Mouse (Mus musculus) C2C12 (cell line): Measurements from ENCODE around the gene Xylt2. TPM values are rescaled to one million over a fixed set of nuclear protein-coding genes. Genes with fewer than 3 reads are reported as not detected.
A peak's percentile ranks its signal among the peaks of the same experiment; 100 is the strongest.
"Not testable (repeated sequence)": the region's sequence is repeated elsewhere in the genome, so short reads cannot be mapped to it uniquely, and the experiment has no call there.

ENCODE experiments used
- H3K27me3 ChIP-seq: one replicate; pipeline ENCODE4 v1.6.1; 2011; ENCODE audit not compliant: control insufficient read depth, insufficient read depth, insufficient read length
- H3K36me3 ChIP-seq: one replicate; pipeline ENCODE4 v1.6.1; 2011; ENCODE audit not compliant: control insufficient read depth, insufficient read depth
- H3K4me3 ChIP-seq: one replicate; pipeline ENCODE4 v1.5.1; 2011; ENCODE audit warnings: mild to moderate bottlenecking, control low read depth; ENCODE audit not compliant: poor library complexity, insufficient read depth, severe bottlenecking
- H3K79me2 ChIP-seq: one replicate; pipeline ENCODE4 v1.6.1; 2011; ENCODE audit not compliant: control insufficient read depth, insufficient read depth
- H3K79me3 ChIP-seq: one replicate; pipeline ENCODE4 v1.6.1; 2011; ENCODE audit warnings: low read depth, control low read depth
- H3ac ChIP-seq: one replicate; pipeline ENCODE3; 2011; ENCODE audit warnings: low read depth; ENCODE audit not compliant: control insufficient read depth, insufficient read length
- CEBPB ChIP-seq: IDR thresholded peaks from one replicate; pipeline ENCODE4 v1.6.1; 2011; ENCODE audit warnings: low read depth, mild to moderate bottlenecking, control low read depth, moderate library complexity
- CTCF ChIP-seq: IDR thresholded peaks from one replicate; pipeline ENCODE4 v1.5.1; 2011; ENCODE audit not compliant: control insufficient read depth, insufficient read depth, insufficient read length
- FOSL1 ChIP-seq: IDR thresholded peaks from one replicate; pipeline ENCODE4 v1.8.0; 2011; ENCODE audit warnings: mild to moderate bottlenecking, low read length; ENCODE audit not compliant: poor library complexity, insufficient read depth, severe bottlenecking
- MAX ChIP-seq: IDR thresholded peaks from one replicate; pipeline ENCODE4 v1.6.1; 2011; ENCODE audit warnings: mild to moderate bottlenecking, control low read depth
- MYOD1 ChIP-seq: IDR thresholded peaks from one replicate; pipeline ENCODE4 v1.6.1; 2011; ENCODE audit warnings: low read depth; ENCODE audit not compliant: control insufficient read depth, insufficient read length
- MYOG ChIP-seq: IDR thresholded peaks from one replicate; pipeline ENCODE4 v1.6.1; 2011; ENCODE audit not compliant: control insufficient read depth, insufficient read length; ENCODE audit errors: extremely low read depth
- USF1 ChIP-seq: IDR thresholded peaks from one replicate; pipeline ENCODE4 v1.6.1; 2011; ENCODE audit warnings: low read depth, mild to moderate bottlenecking, control low read depth, moderate library complexity
- polyA plus RNA-seq: library from polyadenylated mRNA; unstranded; fragments of >200 nt; fragmentation: generic; extraction: Trizol; gene quantifications from one replicate; pipeline ENCODE4 v1.2.1, GENCODE M21; 2012; ENCODE audit warnings: missing spikeins

The Xylt2 gene
- polyA plus RNA-seq, 1 experiment: 10.4 TPM

DNA sequence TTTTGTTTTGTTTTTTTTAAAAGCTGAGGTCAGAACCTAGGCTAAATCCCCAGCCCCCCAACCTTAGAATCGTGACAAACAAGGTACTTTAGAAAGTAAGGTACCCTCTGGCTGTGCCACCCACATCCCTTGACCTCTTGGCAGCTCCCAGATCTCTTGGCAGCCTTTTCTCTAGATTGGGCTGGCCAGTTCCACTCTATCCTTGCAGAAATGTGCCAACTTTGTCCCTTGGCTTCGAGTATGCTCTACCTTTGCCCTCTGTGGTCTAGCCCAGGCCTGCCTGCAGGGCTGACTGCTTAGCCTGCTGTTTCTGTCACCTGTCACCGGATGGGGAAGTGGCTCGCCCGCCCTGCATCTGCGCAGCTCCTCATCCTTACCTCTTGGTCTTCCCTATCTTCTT, 12.0 kb downstream of the Xylt2 start:
- Histone ChIP-seq H3K36me3 (peaks cover 29% of the 10 kb centered on the region), H3K79me2 (no peaks in the 10 kb centered on the region)
- no peak for TF ChIP-seq MYOG
- no peak for TF ChIP-seq CEBPB

DNA sequence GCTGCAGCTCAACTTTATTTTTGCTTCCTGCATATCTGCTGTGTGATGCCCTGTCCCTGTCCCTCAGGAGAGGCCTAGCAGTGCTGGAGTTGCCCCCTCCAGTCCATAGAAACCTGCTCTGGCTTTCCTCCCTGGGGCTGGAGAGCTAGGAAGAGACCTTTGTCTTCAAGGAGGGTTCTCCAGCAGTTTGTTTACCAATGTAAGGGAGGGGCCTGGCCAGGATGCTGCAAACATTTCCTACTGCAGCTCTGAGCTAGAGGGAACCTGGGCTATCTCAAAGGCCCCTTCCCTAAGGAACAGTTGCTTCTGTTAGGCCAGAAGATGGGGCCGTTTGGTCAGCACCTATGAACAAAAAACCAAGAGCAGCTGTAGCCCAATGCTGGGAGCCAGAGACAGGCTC, 16.0 kb downstream of the Xylt2 start:
- Histone ChIP-seq H3ac (no peak overlapping the region), H3K79me2 (no peaks in the 10 kb centered on the region), H3K27me3 (no peaks in the 10 kb centered on the region), H3K4me3 (no peak overlapping the region), H3K79me3 (no peaks in the 10 kb centered on the region), H3K36me3 (peaks cover 48% of the 10 kb centered on the region)
- TF ChIP-seq USF1: no peak
- TF ChIP-seq MAX: no peak
- TF ChIP-seq MYOG: no peak
- TF ChIP-seq FOSL1: no peak
- no peak for TF ChIP-seq MYOD1
- TF ChIP-seq CTCF: no peak
- TF ChIP-seq CEBPB: no peak

More for the DNA sequence above, 12.0 kb downstream of the Xylt2 start:
- no peak overlapping the region for H3ac ChIP-seq
- H3K27me3 ChIP-seq: no peaks in the 10 kb centered on the region
- H3K79me3 ChIP-seq: no peaks in the 10 kb centered on the region
- no peak overlapping the region for H3K4me3 ChIP-seq

DNA sequence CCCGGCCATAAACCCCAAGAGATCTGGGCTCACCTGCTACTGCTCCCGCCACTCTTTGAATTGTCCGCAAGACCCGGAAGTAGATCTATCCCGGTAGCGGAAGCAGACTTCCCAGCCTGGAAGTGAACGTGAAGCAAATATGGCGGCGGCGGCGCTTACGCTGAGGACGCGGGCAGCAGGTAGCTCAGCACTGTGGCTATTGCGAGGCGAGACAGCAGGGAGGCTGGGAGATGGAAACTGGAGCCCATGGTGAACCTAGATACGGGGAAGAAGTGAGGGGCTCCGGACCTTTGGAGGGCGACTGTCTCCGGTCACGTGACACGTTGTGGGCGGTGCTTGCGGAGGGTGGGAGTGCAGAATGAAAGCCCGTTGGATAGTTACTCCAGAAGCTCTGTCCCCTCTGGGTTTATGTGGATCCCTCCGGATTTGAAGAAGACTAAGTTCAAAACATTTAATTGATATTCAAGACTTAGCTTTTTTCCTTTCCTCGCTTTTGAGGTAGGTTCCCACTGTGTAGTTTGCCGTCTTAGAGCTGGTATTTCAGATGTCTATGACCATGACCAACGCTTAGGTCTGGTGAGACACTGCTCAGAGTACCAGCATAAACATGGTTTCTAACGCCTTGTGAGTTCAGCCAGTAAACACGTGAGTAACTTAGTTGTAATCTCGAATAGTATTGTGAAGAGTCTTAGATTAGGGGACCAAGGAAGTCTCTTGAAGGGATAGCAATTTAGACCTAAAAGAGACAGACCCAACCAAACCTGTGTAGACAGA, 23.5 kb downstream of the Xylt2 start, which contains the start of the genes Mrpl27 and Eme1:
TSS of gene Mrpl27 (plus strand) at position 105 of the 774 bp plus-strand sequence.
TSS of gene Eme1 (minus strand) at position 302 of the 774 bp plus-strand sequence.
- TF ChIP-seq MYOD1: peak; percentile 21
- no peak for TF ChIP-seq MAX
- peak; percentile 98 for TF ChIP-seq USF1
- no peak for TF ChIP-seq FOSL1
- no peaks in the 10 kb centered on the region for H3K27me3 ChIP-seq
- peaks cover 6% of the 10 kb centered on the region for H3K79me3 ChIP-seq
- H3ac ChIP-seq: peak within 1 kb of the TSS; percentile 86
- H3K4me3 ChIP-seq: peak within 1 kb of the TSS; percentile 48
- H3K36me3 ChIP-seq: peaks cover 34% of the 10 kb centered on the region
- peaks cover 31% of the 10 kb centered on the region for H3K79me2 ChIP-seq

DNA sequence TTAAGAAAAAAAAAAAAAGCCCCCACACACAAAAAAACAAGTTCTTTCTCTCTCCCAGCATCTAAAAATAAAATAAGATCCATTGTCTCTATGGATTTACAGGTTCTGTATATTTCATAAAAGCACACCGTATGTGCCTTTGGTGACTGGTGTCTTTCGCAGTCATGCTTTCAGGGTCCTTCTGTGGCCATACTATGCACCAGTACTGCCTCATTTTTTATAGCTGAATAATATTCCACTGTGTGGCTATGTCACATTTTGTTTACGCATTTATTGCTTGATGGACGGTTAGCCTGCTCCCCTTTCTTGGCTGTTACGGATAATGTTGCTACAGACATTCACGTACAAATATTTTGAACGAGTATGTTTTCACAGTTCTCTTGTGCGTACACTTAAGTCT, 24.3 kb downstream of the Xylt2 start:
- TF ChIP-seq FOSL1 (no peak), USF1 (no peak), MYOG (no peak), MAX (no peak), MYOD1 (no peak), CTCF (no peak), CEBPB (no peak)
- Histone ChIP-seq H3K36me3 (peaks cover 28% of the 10 kb centered on the region), H3K27me3 (no peaks in the 10 kb centered on the region), H3K79me3 (peaks cover 6% of the 10 kb centered on the region), H3ac (no peak overlapping the region), H3K4me3 (peak overlapping the region; percentile 48), H3K79me2 (peaks cover 31% of the 10 kb centered on the region)

DNA sequence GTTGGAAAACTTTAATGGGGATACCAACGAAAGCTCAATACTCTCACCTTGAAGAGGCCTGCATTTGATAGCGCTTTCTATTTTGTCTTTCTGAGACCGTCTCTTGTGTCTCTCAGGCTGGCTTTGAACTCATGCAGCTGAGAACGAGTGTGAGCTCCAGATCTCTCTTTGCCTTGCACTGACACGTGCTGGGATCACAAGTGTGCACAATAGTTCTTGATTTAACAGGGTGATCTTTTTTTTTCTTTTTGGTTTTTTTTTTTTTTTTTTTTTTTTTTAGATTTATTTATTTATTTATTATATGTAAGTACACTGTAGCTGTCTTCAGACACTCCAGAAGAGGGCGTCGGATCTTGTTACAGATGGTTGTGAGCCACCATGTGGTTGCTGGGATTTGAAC, 26.1 kb downstream of the Xylt2 start:
- not testable (repeated sequence) for H3ac ChIP-seq, H3K27me3 ChIP-seq, H3K4me3 ChIP-seq, H3K79me3 ChIP-seq
- Histone ChIP-seq H3K36me3 (peaks cover 30% of the 10 kb centered on the region), H3K79me2 (peaks cover 31% of the 10 kb centered on the region)

DNA sequence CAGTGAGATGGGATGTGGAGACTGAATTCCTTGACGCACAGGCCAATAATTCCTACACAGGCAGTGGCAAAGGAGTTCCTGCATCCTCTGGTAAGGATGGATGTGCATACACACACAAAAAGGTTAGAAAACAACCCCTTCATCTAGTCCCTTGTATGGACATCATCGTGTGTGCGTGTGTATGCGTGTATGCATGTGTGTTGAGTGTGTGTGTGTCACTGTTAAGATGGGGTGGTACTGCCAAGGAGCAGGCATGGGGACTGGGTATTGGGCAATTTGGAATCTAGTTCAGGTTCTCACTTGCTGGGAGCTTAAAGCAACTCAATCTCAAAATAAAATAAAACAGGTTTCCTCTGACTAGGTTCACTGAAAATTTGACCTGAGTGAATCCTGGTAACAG, 30.9 kb downstream of the Xylt2 start:
- Histone ChIP-seq H3K4me3 (no peak overlapping the region), H3K79me2 (no peaks in the 10 kb centered on the region), H3K79me3 (peaks cover 2% of the 10 kb centered on the region), H3K27me3 (no peaks in the 10 kb centered on the region), H3K36me3 (peaks cover 72% of the 10 kb centered on the region), H3ac (no peak overlapping the region)
- TF ChIP-seq FOSL1 (no peak), USF1 (no peak), MYOD1 (no peak), MAX (no peak), MYOG (no peak), CTCF (no peak)
